Mouse (Mus musculus): Measurements from ENCODE around the gene Fbxl15.

DNA sequence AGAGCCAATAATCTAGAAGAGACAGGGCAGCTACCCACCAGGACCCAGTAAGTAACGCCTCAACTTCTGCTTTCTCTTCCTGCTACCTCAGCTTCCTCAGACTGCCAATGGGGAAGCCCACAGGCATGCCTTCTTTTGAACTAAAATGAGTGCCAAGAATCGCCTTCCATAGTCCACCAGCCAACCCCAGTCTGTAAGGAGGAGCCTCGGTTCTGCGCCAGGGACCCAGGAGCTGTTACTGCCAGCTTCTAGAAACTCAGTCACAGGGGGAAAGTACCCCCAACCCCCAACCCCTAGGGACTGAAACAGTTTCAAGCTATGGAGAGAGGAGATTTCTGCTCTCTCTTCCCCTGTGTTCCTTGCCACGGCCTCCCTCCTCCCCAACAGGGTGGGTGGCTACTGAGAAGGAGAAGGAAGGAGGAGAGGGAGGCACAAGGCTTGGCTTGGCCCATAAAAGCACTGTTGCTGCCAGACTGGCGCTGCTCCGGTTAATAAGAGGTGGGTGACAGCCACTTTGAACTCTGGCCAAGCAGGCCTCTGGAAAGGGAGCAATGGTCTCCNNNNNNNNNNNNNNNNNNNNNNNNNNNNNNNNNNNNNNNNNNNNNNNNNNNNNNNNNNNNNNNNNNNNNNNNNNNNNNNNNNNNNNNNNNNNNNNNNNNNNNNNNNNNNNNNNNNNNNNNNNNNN, 11.4 kb downstream of the Fbxl15 start:
- TF ChIP-seq FLI1 (IDR thresholded peaks at IDR 0.05; ENCODE audit: low read length) (no peak), GATA1 (IDR thresholded peaks at IDR 0.05; ENCODE audit: borderline replicate concordance, low read length) (no peak)

Measured in megakaryocyte, embryonic 14.5 days (primary cell).